Mouse (Mus musculus): ENCODE measurements around the gene Il17a.
"Not testable (repeated sequence)": the region's sequence is repeated elsewhere in the genome, so short reads cannot be mapped to it uniquely, and the experiment has no call there.

Il17a gene

DNA sequence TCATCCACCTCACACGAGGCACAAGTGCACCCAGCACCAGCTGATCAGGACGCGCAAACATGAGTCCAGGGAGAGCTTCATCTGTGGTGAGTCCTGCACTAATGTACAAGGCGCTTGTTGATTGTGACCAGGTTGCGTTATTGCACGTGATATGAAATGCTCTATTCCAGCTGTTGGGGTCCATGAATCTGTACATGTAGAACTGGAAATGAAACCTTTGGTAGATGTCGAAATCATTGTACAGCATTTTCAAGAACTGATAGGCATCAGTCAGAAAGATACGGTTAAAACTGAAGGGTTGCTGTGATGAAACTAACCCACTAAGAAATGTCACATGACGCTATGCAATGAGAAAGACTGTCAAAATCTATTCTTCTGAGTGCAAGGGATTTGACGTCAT is at the start of gene Il17a:
Il17a (plus strand) TSS at position 3 of the 400 bp plus-strand sequence.
- DNase-seq (ENCODE audit: low spot score), result no peak

DNA sequence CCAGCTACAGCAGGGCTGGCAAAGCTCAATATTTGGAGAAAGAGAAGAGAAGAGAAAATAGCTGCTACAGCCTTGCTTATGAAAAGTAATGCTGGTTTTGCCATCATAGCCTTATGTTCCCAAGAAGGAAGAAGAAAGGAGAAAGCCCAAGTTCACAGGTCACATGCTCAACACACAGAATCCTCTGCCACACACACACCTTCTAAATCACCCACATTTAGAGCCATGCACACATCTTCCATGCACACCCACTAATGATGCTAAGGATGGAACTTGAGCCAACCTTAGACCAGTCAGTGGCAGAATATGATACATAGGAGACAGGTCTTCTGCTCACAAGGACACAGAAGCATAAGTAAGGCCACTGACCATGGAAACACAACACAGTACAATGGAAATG is 47.9 kb upstream of the Il17a start:
- no peak for DNase-seq (ENCODE audit: low spot score)

DNA sequence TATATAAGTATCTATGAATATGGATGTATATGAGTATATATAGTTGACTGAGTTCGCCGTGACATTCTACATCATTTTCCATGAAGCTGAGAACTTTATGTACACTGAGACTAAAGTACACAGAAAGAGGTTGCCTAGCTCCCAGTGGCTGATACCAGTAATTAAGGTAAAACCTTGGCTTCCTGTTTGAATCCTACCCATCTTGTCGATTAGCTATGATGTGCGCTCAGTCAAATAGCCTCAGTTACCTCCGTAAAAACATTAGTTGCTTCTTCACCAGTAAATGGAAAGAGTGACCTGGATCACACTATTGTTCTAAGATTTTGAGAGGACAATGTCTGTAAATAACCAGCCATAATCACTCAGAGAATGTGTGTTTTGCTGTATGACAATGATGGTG is 47.3 kb upstream of the Il17a start:
- no peak for DNase-seq (ENCODE audit: low spot score)

- DNase-seq (ENCODE audit: low spot score), result no peak
Observed at GRCm38 (mm10) chr1:20683853-20684252, 46.9 kb upstream of the Il17a start.

GRCm38 (mm10) chr1:20684403-20684802 is 46.3 kb upstream of the Il17a start:
- no peak for DNase-seq (ENCODE audit: low spot score)

GRCm38 (mm10) chr1:20685393-20685792 is 45.3 kb upstream of the Il17a start:
- no peak for DNase-seq (ENCODE audit: low spot score)

DNA sequence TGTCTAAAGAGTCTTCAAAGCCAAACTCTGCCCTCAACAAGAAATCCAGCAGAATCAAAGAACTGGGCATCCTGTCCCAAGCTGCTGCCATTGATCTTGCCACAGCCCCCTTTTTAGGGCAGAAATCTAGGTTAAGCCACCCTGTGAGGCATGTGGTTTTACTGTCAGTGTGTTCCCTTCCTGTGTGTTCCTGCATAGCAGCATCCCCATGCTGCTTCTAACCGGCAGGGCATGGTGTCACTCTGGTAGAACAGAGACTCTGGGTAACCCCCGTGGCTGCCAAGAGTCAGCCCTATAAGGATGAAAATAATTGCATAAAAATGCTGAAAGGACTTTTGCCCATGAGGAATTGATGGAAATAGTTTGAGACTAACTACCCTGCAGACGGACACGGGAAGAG is 44.8 kb upstream of the Il17a start:
- DNase-seq (ENCODE audit: low spot score), result no peak

- peak; percentile 9 for DNase-seq (ENCODE audit: low spot score)
Observed at GRCm38 (mm10) chr1:20691336-20691735, 39.4 kb upstream of the Il17a start.

- DNase-seq (ENCODE audit: low spot score), result peak; percentile 1
Observed at GRCm38 (mm10) chr1:20693634-20694313, 36.9 kb upstream of the Il17a start.

- no peak for DNase-seq (ENCODE audit: low spot score)
Observed at GRCm38 (mm10) chr1:20700011-20700410, 30.7 kb upstream of the Il17a start.

DNA sequence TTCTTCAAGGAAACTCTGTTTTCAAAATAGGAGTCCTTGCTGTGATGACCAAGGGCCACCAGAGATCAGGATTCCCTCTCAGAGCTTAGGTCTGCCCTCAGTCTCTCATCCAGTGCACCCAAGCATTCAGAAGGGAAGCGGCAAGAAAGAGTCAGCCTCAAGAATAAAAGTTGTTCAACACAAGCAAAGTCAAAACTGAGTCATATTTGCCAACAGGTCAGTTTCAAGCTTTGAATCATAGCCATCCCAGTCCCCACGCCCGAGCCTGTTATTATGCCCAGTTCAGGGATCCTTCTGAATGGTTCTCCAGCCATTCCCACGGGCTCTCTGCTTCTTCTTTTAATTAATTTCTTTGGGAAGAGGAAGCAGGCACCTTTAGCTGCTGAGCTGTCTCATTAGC is 5.9 kb downstream of the Il17a start:
- no peak for DNase-seq (ENCODE audit: low spot score)

DNA sequence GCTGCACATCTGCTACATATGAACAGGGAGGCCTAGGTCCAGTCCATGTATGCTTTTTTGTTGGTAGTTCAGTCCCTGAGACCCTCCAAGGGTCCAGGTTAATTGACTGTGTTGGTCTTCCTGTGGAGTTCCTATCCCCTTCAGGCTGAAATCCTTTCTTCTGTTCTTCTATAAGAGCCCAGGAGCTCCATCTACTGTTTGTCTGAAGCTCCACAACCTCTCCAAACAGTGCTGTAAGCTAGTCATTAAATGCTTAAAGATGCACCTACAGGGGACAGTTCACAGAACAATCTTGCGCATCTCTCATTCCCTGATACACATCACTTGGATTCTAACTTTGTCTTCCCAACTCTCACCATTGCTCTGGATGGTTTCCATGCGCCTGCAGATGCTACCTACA is 7.8 kb downstream of the Il17a start:
- DNase-seq (ENCODE audit: low spot score), result no peak

- no peak for DNase-seq (ENCODE audit: low spot score)
Observed at GRCm38 (mm10) chr1:20740496-20740998, 9.8 kb downstream of the Il17a start.

DNA sequence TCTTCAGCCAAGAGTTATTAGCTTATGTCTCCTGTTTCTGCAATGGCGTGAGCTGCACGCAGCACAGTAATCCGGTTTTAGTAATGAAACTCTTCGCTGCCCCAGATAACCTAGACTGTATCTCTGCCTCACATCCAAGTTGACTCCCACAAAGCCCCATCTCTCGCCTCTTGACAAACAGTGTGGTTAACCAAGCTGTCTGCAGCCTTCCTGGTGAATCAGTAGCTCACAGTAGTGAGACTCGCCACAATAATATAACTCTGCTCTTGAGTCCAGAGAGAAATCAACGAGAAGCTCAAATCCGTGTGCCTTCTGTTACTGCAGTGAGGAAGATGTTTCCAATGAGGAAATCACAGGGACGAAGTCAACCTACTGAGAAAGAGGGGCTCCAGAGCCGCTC is 23.7 kb downstream of the Il17a start:
- no peak for DNase-seq (ENCODE audit: low spot score)

DNA sequence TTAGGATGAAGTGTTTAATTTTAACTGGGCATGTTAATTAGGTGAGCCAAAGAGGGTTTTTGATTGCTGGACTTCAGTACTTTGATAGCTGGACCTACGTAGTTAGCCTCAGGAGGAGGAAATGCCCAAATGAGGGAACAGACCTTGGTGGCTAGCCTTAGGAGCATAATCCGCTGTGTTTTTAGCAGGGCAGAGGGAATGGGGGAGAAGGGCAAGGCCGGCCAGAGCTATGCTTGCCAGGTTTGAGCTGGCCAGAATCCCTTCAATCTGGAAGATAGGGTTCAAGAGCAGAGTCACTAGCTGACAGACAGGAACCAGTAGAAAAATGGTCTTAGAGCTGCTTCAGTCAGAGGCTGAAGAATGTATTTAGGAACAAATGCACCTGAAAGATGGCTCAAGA is 26.9 kb downstream of the Il17a start:
- no peak for DNase-seq (ENCODE audit: low spot score)

- DNase-seq (ENCODE audit: low spot score), result no peak
Observed at GRCm38 (mm10) chr1:20759799-20760198, 29.1 kb downstream of the Il17a start.

DNA sequence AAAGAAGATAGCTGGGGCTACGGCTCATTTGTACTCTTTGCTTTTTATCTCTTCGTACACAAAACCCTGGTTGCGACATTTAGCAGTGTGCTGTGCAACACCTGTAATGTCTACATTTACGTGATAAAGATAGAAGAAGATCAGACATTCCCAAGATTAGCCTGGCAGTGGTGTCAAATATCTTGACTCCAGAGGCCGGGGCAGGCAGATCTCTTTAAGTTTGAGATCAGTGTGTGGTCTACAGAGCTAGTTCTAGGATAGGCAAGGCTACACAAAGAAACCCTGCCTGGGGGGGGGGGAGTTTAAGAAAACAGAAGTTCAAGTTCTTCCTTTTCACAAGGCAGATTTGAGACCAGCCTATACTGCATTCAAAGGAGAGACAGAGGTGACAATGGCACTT is 29.6 kb downstream of the Il17a start:
- DNase-seq (ENCODE audit: low spot score), result no peak

DNA sequence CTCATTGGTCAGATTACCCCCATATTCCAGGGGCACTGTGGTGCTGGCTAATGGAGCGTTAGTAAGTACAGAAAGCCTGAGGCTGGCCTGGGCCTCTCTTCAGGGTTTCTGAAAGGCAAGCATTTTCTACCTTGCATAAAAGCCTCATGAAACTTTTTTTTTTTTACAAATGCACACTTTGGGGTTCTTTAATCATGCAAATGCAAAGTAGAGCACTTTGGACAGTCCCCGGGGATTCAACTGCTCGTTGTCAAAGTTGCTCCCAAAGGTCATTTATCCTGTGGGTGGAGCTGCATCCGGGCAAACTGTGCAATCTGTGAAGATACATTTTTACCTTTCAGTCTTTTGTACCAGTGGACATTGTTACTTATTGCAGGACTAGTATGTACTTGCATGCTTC is 30.7 kb downstream of the Il17a start:
- DNase-seq (ENCODE audit: low spot score), result no peak

DNA sequence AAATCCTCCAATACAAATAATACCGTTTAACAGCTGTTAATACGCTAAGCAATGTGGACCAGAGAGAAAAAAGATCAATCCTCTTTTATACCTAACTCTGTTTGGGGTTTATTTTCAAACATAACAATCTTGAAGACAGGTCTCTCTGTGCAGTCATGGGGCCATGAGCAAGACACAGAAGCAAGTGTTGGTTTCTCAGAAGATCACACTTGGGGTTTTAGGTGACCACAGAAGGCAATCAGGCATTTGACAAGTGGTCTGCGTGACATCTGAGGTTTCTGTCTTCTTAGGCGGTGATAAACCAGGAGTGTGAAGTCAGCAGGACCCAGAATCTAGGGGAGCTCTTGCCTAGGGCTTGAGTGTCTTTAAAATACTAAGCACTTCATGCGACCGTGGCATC is 35.8 kb downstream of the Il17a start:
- DNase-seq (ENCODE audit: low spot score), result no peak

DNA sequence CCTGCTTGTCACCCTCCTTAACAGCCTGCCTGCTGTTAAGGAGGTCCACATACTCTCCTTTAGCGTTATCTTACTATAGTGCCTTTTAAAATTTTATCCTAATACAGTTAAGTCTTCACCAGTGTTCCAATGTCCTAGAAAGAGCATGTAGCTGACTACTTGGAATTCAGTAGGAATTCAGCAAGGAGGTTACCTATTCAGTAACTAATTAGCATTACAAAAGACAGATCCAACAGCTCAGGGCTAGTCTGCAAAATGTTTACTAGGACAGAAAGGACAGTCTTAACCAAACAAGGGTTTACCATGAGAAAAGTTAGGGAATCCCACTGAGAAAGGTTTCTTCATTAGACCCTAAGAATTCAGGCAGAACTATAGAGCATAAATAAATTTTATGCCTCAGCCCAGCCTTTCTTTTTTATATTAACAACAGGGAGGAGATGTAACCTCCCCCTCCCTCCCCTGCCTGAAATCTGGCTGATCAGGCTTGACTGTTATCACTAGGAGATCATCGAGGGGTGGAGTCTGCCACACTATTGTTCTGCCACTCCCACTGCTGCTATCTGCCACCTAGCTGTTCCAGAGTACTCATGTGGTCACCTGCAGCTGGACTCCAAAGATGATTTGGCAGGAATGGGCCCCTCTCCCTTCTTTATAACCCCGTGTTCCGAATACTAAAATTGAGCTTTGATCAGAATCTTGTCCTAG is 43.5 kb downstream of the Il17a start:
- not testable (repeated sequence) for DNase-seq (ENCODE audit: low spot score)

DNA sequence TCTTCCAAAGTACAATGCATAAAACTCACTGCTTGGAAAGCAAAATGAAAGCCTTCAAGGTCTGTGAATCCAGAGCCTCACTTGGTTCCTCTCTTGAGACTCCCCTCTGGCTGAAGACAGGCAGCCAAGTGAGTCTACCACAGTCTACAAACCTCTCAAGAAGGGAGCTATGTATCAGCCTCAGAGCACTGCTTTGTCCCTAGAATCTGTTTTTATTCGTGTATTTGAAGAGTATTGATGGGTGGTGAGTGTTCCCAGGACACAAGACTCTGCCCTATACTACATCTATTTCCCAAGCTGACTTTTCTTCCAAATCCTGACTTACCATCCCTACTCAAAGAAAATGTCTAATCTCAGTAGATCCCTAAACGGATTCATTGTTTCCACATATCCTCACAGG is 47.7 kb downstream of the Il17a start:
- DNase-seq (ENCODE audit: low spot score), result no peak
